Mouse (Mus musculus) CH12F3 (cell line): ENCODE measurements around the gene Znrd1.

Experiments
- in situ Hi-C: fragments of 300-500 bp; cut with MboI; formaldehyde crosslinking; loops from 2 replicates; pipeline ENCODE4 v1.14.3; 2020; ENCODE audit warnings: low sequenced_read_pairs

Gene Znrd1

DNA sequence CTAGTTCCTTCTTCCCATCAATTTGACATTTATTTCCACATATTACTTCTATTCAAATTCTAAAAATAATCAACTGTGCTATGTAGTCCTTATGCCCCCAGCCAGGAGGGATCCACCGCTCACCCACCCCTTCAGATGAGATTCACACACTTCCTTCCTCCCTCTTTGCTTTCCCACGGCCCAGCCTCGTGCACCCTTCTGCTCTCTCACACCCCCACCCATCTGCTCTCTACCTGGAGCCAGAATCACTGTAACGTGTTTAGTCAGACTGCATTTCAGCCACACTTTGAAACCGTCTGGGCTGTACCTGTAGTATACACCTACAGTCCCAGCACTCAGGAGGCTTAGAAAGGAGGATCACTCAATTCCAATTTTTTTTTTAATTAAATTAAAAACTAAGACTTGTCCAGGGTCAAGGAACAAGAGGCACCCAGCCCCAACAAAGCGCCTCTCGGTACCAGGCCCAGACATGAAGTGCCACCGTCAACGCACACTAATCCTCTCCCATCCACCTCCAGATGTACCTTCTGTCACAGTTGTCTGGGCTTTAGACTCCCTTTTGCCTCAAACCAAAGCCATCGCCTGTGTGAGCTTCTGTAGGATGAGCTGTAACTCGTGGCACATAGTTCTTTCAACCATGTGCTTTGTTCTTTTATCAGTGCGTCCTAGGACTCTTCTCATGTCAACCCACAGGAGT is 29.0 kb downstream of the Znrd1 start:
- in situ Hi-C loops, result no loop called here

DNA sequence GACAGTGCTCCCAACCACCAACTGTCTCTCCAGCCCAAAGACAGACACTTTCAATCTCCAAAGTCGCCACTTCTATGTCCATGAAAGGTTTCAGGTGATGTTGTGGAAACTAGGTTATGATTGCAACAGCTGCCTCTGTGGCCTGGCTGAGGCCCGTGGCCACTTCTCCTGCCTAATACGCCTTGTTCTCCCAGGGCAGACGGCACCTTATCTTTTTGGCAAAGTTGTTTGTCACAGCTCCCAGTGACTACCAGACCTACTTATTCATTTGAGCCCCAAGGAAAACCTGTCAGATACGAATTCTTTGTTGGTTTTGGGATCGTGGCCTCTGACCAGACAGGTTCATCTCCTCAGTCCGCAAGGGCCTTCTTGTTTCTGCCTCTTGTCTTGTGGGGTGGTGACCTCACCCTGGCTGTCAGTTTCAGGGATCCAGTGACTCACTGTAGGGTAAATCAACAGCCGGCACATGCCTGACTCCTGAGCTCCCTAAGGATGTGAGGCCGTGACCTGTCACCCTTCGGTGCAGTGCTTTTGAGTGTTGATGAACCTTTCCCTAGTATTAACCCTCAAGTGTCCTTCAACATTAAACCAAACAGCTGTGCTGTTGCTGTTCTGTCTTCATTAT is 30.8 kb downstream of the Znrd1 start:
- in situ Hi-C loops, result no loop called here

DNA sequence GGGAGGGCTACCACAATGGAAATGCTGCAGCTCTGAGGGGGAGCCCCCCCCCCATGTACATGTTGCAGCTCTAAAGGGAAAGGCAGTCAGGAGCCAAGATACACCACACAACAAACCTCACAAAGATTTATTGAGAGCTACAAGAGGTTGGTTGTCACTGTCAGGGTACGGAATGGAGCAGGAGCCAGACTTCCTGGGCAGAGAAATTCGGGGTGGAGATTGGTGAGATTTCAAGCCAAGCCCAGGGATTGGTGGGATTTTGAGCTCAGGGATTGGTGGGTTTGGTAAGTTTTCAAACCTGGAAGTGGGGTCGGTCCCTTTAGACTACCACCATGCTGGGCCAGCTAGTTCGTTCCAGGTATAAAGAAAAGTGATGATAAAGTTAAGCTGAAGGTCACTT is 34.9 kb downstream of the Znrd1 start:
- in situ Hi-C loops, result loop anchor here (25.0 kb wide), 1 partner anchor 289 kb away; the partner anchor contains the start of genes Olfr94, Olfr95 and Olfr96

DNA sequence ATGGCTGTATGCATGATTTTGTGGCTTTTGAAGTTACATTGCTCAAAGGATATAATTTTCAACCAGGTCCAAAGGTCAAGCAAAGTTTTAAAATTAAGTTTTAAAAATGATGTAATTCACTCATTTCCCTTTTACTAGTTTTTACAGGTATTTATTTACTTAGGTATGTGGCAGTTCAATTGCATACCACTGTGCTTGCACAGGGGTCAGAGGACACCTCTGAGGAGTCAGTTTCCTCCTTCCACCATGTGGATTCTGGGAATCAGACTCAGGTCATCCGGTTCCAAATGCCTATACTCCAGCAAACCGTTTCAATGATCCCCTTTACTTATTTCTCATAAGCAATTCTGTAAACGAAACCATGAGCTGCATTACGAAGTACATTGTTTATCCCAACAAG is 35.6 kb downstream of the Znrd1 start:
- in situ Hi-C loops, result loop anchor here (25.0 kb wide), 1 partner anchor 290 kb away; the partner anchor contains the start of genes Olfr94, Olfr95 and Olfr96

DNA sequence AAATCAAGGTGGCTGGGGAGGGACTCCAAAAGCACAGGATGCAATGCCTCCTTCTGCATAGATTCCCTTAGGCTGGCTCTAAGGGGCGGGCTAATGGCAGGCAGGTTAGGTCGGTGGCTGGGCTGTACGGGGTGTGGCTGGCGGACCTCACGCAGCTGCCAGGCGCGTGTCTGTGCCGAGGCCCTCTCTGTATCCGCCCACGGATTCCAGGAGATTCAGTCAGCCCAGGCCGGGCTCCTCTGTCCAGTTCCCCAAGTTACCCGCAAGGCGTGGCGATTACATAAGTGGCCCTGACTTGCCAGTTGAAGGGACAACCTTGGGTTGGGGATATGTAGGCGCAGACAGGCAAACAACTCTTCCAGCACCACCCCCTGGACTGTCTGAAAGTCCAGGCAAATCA is 38.1 kb downstream of the Znrd1 start:
- in situ Hi-C loops, result loop anchor here (25.0 kb wide), 1 partner anchor 292 kb away; the partner anchor contains the start of genes Olfr94, Olfr95 and Olfr96

DNA sequence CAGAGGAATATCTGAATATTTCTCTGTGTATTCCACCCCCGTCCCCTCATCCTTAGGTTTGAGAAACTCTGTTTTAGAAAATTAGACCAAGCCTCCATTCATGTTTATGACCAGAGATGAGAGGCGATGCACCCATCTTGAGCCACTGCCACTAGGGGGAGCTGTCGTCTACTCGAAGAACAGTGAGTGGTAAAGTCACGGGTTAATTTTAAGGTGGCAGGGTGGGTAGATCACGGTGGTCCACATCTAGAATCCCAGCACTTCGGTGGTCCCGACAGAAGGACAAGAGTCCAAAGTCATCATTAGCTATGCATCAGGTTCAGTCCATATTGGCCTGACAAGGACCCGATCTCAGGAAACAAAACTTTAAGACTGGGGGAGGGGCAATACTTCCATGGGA is 43.3 kb downstream of the Znrd1 start:
- in situ Hi-C loops, result loop anchor here (25.0 kb wide), 1 partner anchor 297 kb away; the partner anchor contains the start of genes Olfr94, Olfr95 and Olfr96

DNA sequence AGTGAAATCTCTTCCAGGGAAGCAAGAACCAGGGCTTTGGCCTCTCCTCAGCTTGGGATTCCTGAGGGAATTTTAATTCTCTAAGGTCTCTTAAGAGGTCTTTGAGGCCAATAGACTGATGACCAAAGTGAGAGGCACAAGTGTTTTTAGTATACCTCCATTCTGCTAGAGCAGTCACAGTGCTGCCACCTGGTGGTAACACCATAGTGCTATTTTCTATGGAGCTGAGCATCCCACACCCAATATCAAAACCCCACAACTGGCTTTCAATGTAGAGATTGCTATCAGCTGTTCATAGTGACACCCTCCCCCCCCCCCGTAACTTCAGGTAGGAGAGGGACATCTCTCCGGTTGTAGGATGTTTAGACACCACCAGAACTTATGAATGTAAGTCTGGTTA is 44.3 kb downstream of the Znrd1 start:
- in situ Hi-C loops, result loop anchor here (25.0 kb wide), 1 partner anchor 298 kb away; the partner anchor contains the start of genes Olfr94, Olfr95 and Olfr96

DNA sequence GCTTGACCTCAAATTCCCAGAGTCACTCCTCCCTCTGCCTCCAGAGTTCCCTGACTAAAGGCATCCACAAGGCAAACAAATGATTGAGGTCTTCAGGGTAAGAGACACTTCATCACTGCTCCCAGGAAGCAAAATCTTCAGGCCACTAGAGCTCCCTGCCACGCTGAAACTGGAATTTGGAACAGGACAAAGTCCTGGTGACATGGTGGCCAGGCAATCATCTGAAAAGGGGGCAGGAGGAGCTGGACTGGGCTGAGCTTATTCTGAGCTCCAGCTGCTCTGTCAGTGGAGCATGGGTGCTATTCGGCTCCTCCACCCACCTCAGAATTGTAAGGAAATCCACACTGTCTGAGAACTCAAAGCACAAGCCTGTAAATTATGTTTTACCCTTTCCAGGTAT is 46.3 kb downstream of the Znrd1 start:
- in situ Hi-C loops, result loop anchor here (25.0 kb wide), 1 partner anchor 300 kb away; the partner anchor contains the start of genes Olfr94, Olfr95 and Olfr96

DNA sequence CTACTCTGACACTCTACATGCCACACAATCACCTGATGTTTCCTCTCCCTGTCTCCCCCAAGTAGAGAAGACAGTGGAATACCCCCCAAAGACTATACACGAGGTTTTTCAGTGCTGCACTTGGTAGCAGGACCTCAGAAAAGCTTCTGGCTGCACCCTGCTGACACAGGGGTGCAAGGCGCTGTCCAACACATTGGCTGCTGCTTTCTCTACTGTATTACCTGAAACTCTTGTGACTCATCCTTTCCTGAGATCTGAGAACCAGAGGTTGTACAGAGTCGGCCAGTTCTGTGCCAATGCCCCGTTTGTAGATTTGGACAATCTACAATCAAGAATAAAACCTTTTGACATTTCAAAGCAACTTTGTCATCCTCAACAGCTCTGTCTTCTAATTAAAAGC is 48.6 kb downstream of the Znrd1 start:
- in situ Hi-C loops, result loop anchor here (25.0 kb wide), 1 partner anchor 302 kb away; the partner anchor contains the start of genes Olfr94, Olfr95 and Olfr96

DNA sequence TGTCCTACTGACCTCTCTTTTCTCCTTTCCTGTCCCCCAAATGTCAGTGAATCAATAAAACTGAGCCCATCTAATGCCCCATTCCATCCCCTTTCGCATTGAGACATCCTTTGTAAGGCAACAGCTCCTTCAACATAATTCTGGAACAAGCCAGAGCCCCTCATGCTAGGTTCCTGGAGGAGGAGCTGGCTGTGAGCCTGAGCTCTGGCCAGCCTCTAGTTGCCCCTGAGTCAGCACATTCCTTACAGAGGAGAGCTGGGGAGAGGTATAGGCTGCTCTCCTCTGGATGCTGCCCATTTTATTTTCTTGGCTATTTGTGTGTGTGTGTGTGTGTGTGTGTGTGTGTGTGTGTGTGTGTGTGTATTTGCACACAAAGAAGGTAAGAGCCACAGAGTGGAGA is 50.1 kb downstream of the Znrd1 start:
- in situ Hi-C loops, result loop anchor here (25.0 kb wide), 1 partner anchor 304 kb away; the partner anchor contains the start of genes Olfr94, Olfr95 and Olfr96
